Mouse (Mus musculus): ENCODE measurements around the gene Klf17. TPM values are rescaled to one million over a fixed set of nuclear protein-coding genes. Genes with fewer than 3 reads are reported as not detected.

Gene Klf17
- polyA plus RNA-seq, 1 experiment from 2014 or later = not detected

GRCm38 (mm10) chr4:117737559-117737958 is 27.9 kb downstream of the Klf17 start:
- 45% methylated on average over 8 of the region's 8 CpGs for WGBS
- Histone ChIP-seq H3K27me3 (ENCODE audit: insufficient read depth, poor library complexity, severe bottlenecking) (no peaks in the 10 kb centered on the region), H3K4me1 (replicated peaks) (no peaks in the 10 kb centered on the region), H3K36me3 (no peaks in the 10 kb centered on the region), H3K9me3 (no peaks in the 10 kb centered on the region), H3K27ac (no peak overlapping the region), H3K4me3 (no peak overlapping the region)
- peak; percentile 23 for DNase-seq (ENCODE audit: low spot score)

GRCm38 (mm10) chr4:117731926-117732325 is 33.5 kb downstream of the Klf17 start:
- H3K36me3 ChIP-seq = no peaks in the 10 kb centered on the region
- H3K27ac ChIP-seq = no peak overlapping the region
- no peak for DNase-seq (ENCODE audit: low spot score)
- H3K4me3 ChIP-seq = no peak overlapping the region
- 79% methylated on average over 3 of the region's 3 CpGs for WGBS
- H3K9me3 ChIP-seq = no peaks in the 10 kb centered on the region
- H3K4me1 ChIP-seq (replicated peaks) = no peaks in the 10 kb centered on the region
- H3K27me3 ChIP-seq (ENCODE audit: insufficient read depth, poor library complexity, severe bottlenecking) = no peaks in the 10 kb centered on the region

- H3K9me3 ChIP-seq = no peaks in the 10 kb centered on the region
- no peak within 1 kb of the TSS for H3K4me3 ChIP-seq
- 82% methylated on average over 1 of the region's 1 CpGs for WGBS
- H3K27ac ChIP-seq = no peak within 1 kb of the TSS
- H3K36me3 ChIP-seq = no peaks in the 10 kb centered on the region
- H3K4me1 ChIP-seq (replicated peaks) = no peaks in the 10 kb centered on the region
- DNase-seq (ENCODE audit: low spot score) = no peak
- no peaks in the 10 kb centered on the region for H3K27me3 ChIP-seq (ENCODE audit: insufficient read depth, poor library complexity, severe bottlenecking)
These were observed 41.3 kb downstream of the Klf17 start, which contains the start of gene Gm12845 for GRCm38 (mm10) chr4:117724112-117724511. Gm12845 (plus strand) TSS chr4:117724412.

GRCm38 (mm10) chr4:117713303-117714098 is 51.9 kb downstream of the Klf17 start:
- Histone ChIP-seq H3K27ac (no peak overlapping the region), H3K27me3 (ENCODE audit: insufficient read depth, poor library complexity, severe bottlenecking) (no peaks in the 10 kb centered on the region), H3K4me3 (no peak overlapping the region), H3K36me3 (no peaks in the 10 kb centered on the region), H3K9me3 (no peaks in the 10 kb centered on the region), H3K4me1 (replicated peaks) (no peaks in the 10 kb centered on the region)
- 83% methylated on average over 6 of the region's 6 CpGs for WGBS
- no peak for DNase-seq (ENCODE audit: low spot score)

GRCm38 (mm10) chr4:117712314-117712713 is 53.1 kb downstream of the Klf17 start:
- Histone ChIP-seq H3K9me3 (no peaks in the 10 kb centered on the region), H3K4me1 (replicated peaks) (no peaks in the 10 kb centered on the region), H3K27me3 (ENCODE audit: insufficient read depth, poor library complexity, severe bottlenecking) (no peaks in the 10 kb centered on the region), H3K36me3 (no peaks in the 10 kb centered on the region), H3K4me3 (no peak overlapping the region), H3K27ac (no peak overlapping the region)
- no peak for DNase-seq (ENCODE audit: low spot score)
- WGBS = 85% methylated on average over 3 of the region's 3 CpGs

GRCm38 (mm10) chr4:117708780-117709550 is 56.5 kb downstream of the Klf17 start:
- no peak for DNase-seq (ENCODE audit: low spot score)
- H3K4me3 ChIP-seq = no peak overlapping the region
- WGBS = 80% methylated on average over 3 of the region's 3 CpGs
- no peaks in the 10 kb centered on the region for H3K9me3 ChIP-seq
- H3K27me3 ChIP-seq (ENCODE audit: insufficient read depth, poor library complexity, severe bottlenecking) = no peaks in the 10 kb centered on the region
- H3K27ac ChIP-seq = no peak overlapping the region
- no peaks in the 10 kb centered on the region for H3K4me1 ChIP-seq (replicated peaks)
- no peaks in the 10 kb centered on the region for H3K36me3 ChIP-seq

Other genes starting within 250 kb of the Klf17 start
- gene Eri3, start 215.3 kb downstream of the Klf17 start, polyA plus RNA-seq (2016; fragmentation: Nextera tagmentation; extraction: Ambion mirVana) = 112 and 142 TPM in 2 replicates
- 69.2 and 72.5 TPM in 2 replicates for gene Dmap1, start 83.4 kb downstream of the Klf17 start, polyA plus RNA-seq (2016; fragmentation: Nextera tagmentation; extraction: Ambion mirVana)
- gene Gm12845, start 41.2 kb downstream of the Klf17 start, polyA plus RNA-seq (2016; fragmentation: Nextera tagmentation; extraction: Ambion mirVana) = not detected in 2 replicates
- gene Slc6a9, start 68.9 kb upstream of the Klf17 start, polyA plus RNA-seq (2016; fragmentation: Nextera tagmentation; extraction: Ambion mirVana) = 7.2 and 7.3 TPM in 2 replicates
- 2.0 and 2.4 TPM in 2 replicates for gene Ccdc24, start 106.9 kb upstream of the Klf17 start, polyA plus RNA-seq (2016; fragmentation: Nextera tagmentation; extraction: Ambion mirVana)
- gene B4galt2, start 117.8 kb upstream of the Klf17 start, polyA plus RNA-seq (2016; fragmentation: Nextera tagmentation; extraction: Ambion mirVana) = 22.7 and 31.7 TPM in 2 replicates
- 208 and 263 TPM in 2 replicates for gene Atp6v0b, start 121.7 kb upstream of the Klf17 start, polyA plus RNA-seq (2016; fragmentation: Nextera tagmentation; extraction: Ambion mirVana)
- gene Dph2, start 126.4 kb upstream of the Klf17 start, polyA plus RNA-seq (2016; fragmentation: Nextera tagmentation; extraction: Ambion mirVana) = 27.1 and 27.5 TPM in 2 replicates
- 71.1 and 79.5 TPM in 2 replicates for gene Ipo13, start 149.4 kb upstream of the Klf17 start, polyA plus RNA-seq (2016; fragmentation: Nextera tagmentation; extraction: Ambion mirVana)
- 1.4 and 1.8 TPM in 2 replicates for gene Artn, start 164.1 kb upstream of the Klf17 start, polyA plus RNA-seq (2016; fragmentation: Nextera tagmentation; extraction: Ambion mirVana)